Mouse (Mus musculus): Measurements from ENCODE around the gene Carmil1. TPM values are rescaled to one million over a fixed set of nuclear protein-coding genes. Genes with fewer than 3 reads are reported as not detected.

The Carmil1 gene
- polyA plus RNA-seq, 2 experiments = 18.7 to 33.9 TPM

DNA sequence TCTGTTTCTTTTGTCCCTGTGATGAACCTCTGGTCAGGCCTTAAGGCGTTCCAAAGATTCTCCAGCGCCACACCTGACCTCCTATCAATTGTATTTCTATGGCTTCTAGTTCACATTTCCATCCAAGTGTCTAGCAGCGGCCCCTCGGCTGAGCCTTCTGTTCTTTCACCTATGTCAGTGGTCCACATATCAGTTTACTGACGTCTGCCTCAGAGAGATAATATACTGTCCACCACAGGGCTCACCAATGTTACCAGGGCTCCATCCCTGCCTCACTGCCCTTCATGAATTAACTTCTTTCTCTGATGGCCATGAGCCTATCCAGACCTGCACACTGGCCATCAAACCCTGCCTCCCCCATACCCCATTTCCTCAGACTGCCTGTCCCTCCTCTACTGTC, 149.3 kb downstream of the Carmil1 start:
- Histone ChIP-seq H3K36me3 (ENCODE audit: control insufficient read depth, insufficient read depth, low read length) (peaks cover 8% of the 10 kb centered on the region; the same call in 1 of the 2 replicates), H3K4me1 (ENCODE audit: control insufficient read depth, insufficient read depth, low read length) (peaks cover 3% of the 10 kb centered on the region; the same call in 1 of the 2 replicates), H3K9me3 (ENCODE audit: control insufficient read depth, low read length) (no peaks in the 10 kb centered on the region), H3K4me2 (replicated peaks; ENCODE audit: low read depth, low read length, severe bottlenecking) (no peak overlapping the region), H3K27ac (replicated peaks; ENCODE audit: low read depth, low read length) (no peak overlapping the region), H3K27me3 (ENCODE audit: control insufficient read depth, insufficient read depth, low read length) (no peaks in the 10 kb centered on the region), H3K9ac (ENCODE audit: low read depth, low read length, severe bottlenecking) (no peak overlapping the region), H3K4me3 (replicated peaks; ENCODE audit: low read length) (no peak overlapping the region)
- no peak for TF ChIP-seq POLR2A (IDR thresholded peaks at IDR 0.05; ENCODE audit: borderline replicate concordance, extremely low read depth, insufficient read depth, insufficient read length)
- WGBS = 90% methylated on average over 5 of the region's 5 CpGs
- DNase-seq (ENCODE audit: low spot score) (no peak), ATAC-seq (ENCODE audit: low FRiP score, low read depth) (no peak)

DNA sequence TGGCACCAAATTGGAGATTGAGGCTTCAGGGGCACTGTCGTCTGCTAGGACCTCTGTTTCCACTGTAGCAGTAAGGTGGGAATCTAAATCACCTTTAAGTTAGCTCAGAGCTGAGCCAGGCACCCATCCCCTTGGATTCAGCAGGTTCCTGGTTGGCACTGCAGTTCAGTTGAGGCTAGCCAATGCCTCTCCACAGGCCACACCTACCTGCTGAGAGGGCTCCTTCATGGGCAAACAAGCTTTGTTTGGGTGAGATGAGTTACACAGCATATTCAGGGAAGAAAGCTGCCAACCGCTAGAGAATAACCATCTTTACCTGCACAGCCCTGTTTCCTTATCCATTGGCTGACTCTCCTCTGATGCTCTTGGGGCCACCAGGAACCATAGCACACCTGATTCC, 149.9 kb downstream of the Carmil1 start:
- Histone ChIP-seq H3K27ac (replicated peaks; ENCODE audit: low read depth, low read length) (no peak overlapping the region), H3K4me1 (ENCODE audit: control insufficient read depth, insufficient read depth, low read length) (peaks cover 2% of the 10 kb centered on the region; the same call in 1 of the 2 replicates), H3K36me3 (ENCODE audit: control insufficient read depth, insufficient read depth, low read length) (peaks cover 8% of the 10 kb centered on the region; the same call in 1 of the 2 replicates), H3K4me3 (replicated peaks; ENCODE audit: low read length) (no peak overlapping the region), H3K27me3 (ENCODE audit: control insufficient read depth, insufficient read depth, low read length) (no peaks in the 10 kb centered on the region), H3K9ac (ENCODE audit: low read depth, low read length, severe bottlenecking) (no peak overlapping the region), H3K9me3 (ENCODE audit: control insufficient read depth, low read length) (no peaks in the 10 kb centered on the region), H3K4me2 (replicated peaks; ENCODE audit: low read depth, low read length, severe bottlenecking) (no peak overlapping the region)
- ATAC-seq (ENCODE audit: low FRiP score, low read depth) (no peak), DNase-seq (ENCODE audit: low spot score) (no peak)
- 96% methylated on average over 2 of the region's 2 CpGs for WGBS
- TF ChIP-seq POLR2A (IDR thresholded peaks at IDR 0.05; ENCODE audit: borderline replicate concordance, extremely low read depth, insufficient read depth, insufficient read length) = no peak

DNA sequence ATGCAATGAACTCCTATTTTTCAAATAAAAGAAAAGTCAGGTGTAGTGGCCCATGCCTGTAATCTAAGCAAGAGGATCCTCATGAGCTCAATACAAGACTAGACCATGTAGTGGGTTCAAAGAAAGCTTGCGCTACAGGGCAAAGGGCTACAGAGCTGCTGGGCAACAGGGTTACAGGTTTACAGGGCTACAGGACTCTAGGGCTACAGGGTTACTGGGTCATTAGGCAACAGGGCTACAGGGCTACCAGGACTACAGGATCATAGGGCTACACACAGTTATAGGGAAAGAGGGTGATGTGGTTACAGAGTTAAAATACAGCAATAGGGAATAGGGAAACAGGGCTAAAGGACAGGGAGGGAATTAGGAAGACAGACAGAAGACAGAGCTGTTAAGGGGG, 151.9 kb downstream of the Carmil1 start:
- H3K9me3 ChIP-seq (ENCODE audit: control insufficient read depth, low read length) = no peaks in the 10 kb centered on the region
- no peak overlapping the region for H3K9ac ChIP-seq (ENCODE audit: low read depth, low read length, severe bottlenecking)
- H3K4me1 ChIP-seq (ENCODE audit: control insufficient read depth, insufficient read depth, low read length) = no peaks in the 10 kb centered on the region
- WGBS = 81% methylated on average over 1 of the region's 1 CpGs
- no peak for TF ChIP-seq POLR2A (IDR thresholded peaks at IDR 0.05; ENCODE audit: borderline replicate concordance, extremely low read depth, insufficient read depth, insufficient read length)
- no peak for DNase-seq (ENCODE audit: low spot score)
- ATAC-seq (ENCODE audit: low FRiP score, low read depth) = no peak
- H3K36me3 ChIP-seq (ENCODE audit: control insufficient read depth, insufficient read depth, low read length) = peaks cover 8% of the 10 kb centered on the region; the same call in 1 of the 2 replicates
- no peak overlapping the region for H3K27ac ChIP-seq (replicated peaks; ENCODE audit: low read depth, low read length)
- H3K4me3 ChIP-seq (replicated peaks; ENCODE audit: low read length) = no peak overlapping the region
- no peaks in the 10 kb centered on the region for H3K27me3 ChIP-seq (ENCODE audit: control insufficient read depth, insufficient read depth, low read length)
- no peak overlapping the region for H3K4me2 ChIP-seq (replicated peaks; ENCODE audit: low read depth, low read length, severe bottlenecking)

DNA sequence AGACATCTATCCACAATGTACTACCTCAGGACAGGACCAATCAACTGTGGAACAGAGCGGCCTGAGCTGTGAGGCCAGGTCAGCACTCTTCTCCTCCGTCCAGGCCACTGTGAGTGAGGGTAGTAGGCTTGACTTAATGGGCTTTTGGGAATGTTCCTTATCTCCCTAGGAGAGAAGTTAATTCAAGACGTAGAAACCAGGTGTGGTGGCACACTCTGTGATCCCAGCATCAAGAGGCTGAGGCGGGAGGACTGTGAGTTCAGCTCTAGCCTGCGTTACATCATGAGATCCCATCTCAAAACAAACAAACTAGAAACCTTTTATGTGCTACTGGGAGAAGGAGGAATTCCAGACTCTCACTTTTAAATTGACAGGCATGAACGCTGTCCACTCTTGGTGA, 154.7 kb downstream of the Carmil1 start:
- no peak for TF ChIP-seq POLR2A (IDR thresholded peaks at IDR 0.05; ENCODE audit: borderline replicate concordance, extremely low read depth, insufficient read depth, insufficient read length)
- 51% methylated on average over 6 of the region's 6 CpGs for WGBS
- H3K4me1 ChIP-seq (ENCODE audit: control insufficient read depth, insufficient read depth, low read length) = no peaks in the 10 kb centered on the region
- no peak for DNase-seq (ENCODE audit: low spot score)
- H3K36me3 ChIP-seq (ENCODE audit: control insufficient read depth, insufficient read depth, low read length) = peaks cover 2% of the 10 kb centered on the region
- no peaks in the 10 kb centered on the region for H3K9me3 ChIP-seq (ENCODE audit: control insufficient read depth, low read length)
- no peak overlapping the region for H3K9ac ChIP-seq (ENCODE audit: low read depth, low read length, severe bottlenecking)
- no peak overlapping the region for H3K4me2 ChIP-seq (replicated peaks; ENCODE audit: low read depth, low read length, severe bottlenecking)
- no peak for ATAC-seq (ENCODE audit: low FRiP score, low read depth)
- no peak overlapping the region for H3K27ac ChIP-seq (replicated peaks; ENCODE audit: low read depth, low read length)
- no peak overlapping the region for H3K4me3 ChIP-seq (replicated peaks; ENCODE audit: low read length)
- no peaks in the 10 kb centered on the region for H3K27me3 ChIP-seq (ENCODE audit: control insufficient read depth, insufficient read depth, low read length)

DNA sequence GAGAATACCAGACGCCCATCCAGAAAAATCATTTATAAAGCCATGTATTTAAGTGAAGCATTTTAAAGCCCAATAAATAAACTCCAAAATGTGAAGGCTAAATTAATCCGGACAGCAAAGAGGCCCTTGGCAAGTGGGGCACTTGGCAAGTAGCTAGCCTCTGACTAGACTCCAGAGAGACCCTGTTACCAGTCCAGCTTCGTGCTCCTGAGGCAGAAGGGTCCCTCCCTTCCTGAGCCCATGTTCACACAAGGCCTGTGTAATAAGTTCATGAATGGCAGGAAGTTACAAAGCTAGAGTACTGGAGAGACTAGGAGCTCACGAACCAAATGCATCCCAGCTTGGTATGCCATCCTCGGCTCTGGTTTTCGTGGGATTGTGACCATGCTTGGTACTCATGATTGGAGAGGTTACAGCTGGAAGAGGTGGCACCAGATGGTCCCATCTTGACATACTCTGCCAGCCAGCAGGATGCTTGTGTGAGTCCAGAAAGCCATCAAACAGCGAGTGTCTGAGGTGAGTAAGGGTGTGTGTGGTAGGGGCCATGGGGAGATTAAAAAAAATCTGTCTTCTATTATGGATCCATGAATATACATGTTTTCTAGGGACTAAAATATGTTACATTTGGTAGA, 163.3 kb downstream of the Carmil1 start:
- no peak for ATAC-seq (ENCODE audit: low FRiP score, low read depth)
- H3K4me2 ChIP-seq (replicated peaks; ENCODE audit: low read depth, low read length, severe bottlenecking) = no peak overlapping the region
- H3K4me1 ChIP-seq (ENCODE audit: control insufficient read depth, insufficient read depth, low read length) = no peaks in the 10 kb centered on the region
- no peak for TF ChIP-seq POLR2A (IDR thresholded peaks at IDR 0.05; ENCODE audit: borderline replicate concordance, extremely low read depth, insufficient read depth, insufficient read length)
- WGBS = 74% methylated on average over 7 of the region's 7 CpGs
- DNase-seq (ENCODE audit: low spot score) = no peak
- H3K9ac ChIP-seq (ENCODE audit: low read depth, low read length, severe bottlenecking) = no peak overlapping the region
- H3K27me3 ChIP-seq (ENCODE audit: control insufficient read depth, insufficient read depth, low read length) = no peaks in the 10 kb centered on the region
- peaks cover 18% of the 10 kb centered on the region for H3K36me3 ChIP-seq (ENCODE audit: control insufficient read depth, insufficient read depth, low read length)
- H3K4me3 ChIP-seq (replicated peaks; ENCODE audit: low read length) = no peak overlapping the region
- H3K27ac ChIP-seq (replicated peaks; ENCODE audit: low read depth, low read length) = no peak overlapping the region
- no peaks in the 10 kb centered on the region for H3K9me3 ChIP-seq (ENCODE audit: control insufficient read depth, low read length)
